Mouse (Mus musculus) embryonic facial prominence, embryonic 15.5 days (tissue): ENCODE data around the gene Rad51b. TPM values are rescaled to one million over a fixed set of nuclear protein-coding genes. Genes with fewer than 3 reads are reported as not detected.
A peak's percentile ranks its signal among the peaks of the same experiment; 100 is the strongest.

Source experiments
- ATAC-seq: fragments of 200-750 bp; cut with Nextera tagmentation; 2 replicates; pipeline ENCODE4 v1.8.0; 2017; ENCODE audit warnings: low read depth, moderate TSS enrichment; ENCODE audit not compliant: insufficient number of reproducible peaks, low FRiP score, low TSS enrichment
- H3K27ac ChIP-seq: fragments of 300-500 bp; sonication (generic); replicated peaks from 2 replicates; pipeline ENCODE4 v1.5.1; 2015; ENCODE audit warnings: mild to moderate bottlenecking, inconsistent platforms
- H3K27me3 ChIP-seq: fragments of 300-500 bp; sonication (generic); 2 replicates; pipeline ENCODE4 v1.6.1; 2015; ENCODE audit warnings: inconsistent platforms
- H3K36me3 ChIP-seq: fragments of 300-500 bp; sonication (generic); 2 replicates; pipeline ENCODE4 v1.6.1; 2015; ENCODE audit warnings: mild to moderate bottlenecking, inconsistent platforms
- H3K4me1 ChIP-seq: fragments of 300-500 bp; sonication (generic); 2 replicates; pipeline ENCODE4 v1.6.1; 2015; ENCODE audit warnings: inconsistent platforms
- H3K4me2 ChIP-seq: fragments of 300-500 bp; sonication (generic); replicated peaks from 2 replicates; pipeline ENCODE4 v1.6.1; 2015; ENCODE audit warnings: mild to moderate bottlenecking, inconsistent platforms
- H3K4me3 ChIP-seq: fragments of 300-500 bp; sonication (generic); replicated peaks from 2 replicates; pipeline ENCODE4 v1.5.1; 2015; ENCODE audit warnings: mild to moderate bottlenecking, inconsistent platforms
- H3K9ac ChIP-seq: fragments of 300-500 bp; sonication (generic); 2 replicates; pipeline ENCODE4 v1.6.1; 2015; ENCODE audit warnings: inconsistent platforms
- H3K9me3 ChIP-seq: fragments of 300-500 bp; sonication (generic); replicated peaks from 2 replicates; pipeline ENCODE4 v1.6.1; 2016; ENCODE audit warnings: inconsistent platforms
- WGBS: fragments of 180-500 bp; shearing (Covaris S2); methylation state at CpG from one replicate; pipeline ENCODE4 v1.1.7; 2015; 5-methylcytosine and 5-hydroxymethylcytosine counted together
- polyA plus RNA-seq: library from polyadenylated mRNA; unstranded; fragments of >200 nt; fragmentation: Nextera tagmentation; extraction: Ambion mirVana; gene quantifications from 2 replicates; pipeline ENCODE4 v1.2.1, GENCODE M21; 2015

The Rad51b gene
- polyA plus RNA-seq, 1 experiment from 2014 or later = 7.3 TPM

DNA sequence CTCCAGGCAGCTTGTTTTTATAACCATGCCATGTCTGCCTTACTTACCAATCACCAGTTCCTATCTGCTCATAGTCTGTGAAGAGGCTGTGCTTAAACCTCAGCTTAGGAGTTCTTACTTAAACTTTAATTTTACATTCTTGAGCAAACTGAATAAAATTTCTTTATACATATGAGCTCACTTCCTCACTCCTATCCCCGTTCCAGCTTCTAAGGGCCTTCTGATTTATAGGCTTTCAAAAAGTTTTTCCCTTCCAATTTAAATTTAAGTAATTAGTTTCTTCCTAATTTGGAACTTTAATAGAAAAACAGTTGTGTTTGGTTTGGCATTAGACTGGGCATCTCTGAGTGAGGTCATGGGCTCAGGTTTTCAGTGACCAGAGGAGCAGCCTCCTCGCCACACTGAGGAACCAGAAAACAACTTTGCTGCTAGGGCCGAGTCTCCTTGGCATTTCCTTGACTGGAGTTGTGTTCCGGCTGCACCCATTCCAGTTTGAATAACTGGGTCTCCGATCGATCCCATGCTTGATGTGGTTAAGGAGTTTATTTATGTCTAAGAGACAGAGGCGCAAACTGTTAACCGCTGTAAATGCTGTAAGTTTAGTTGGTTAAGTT is 115.9 kb downstream of the Rad51b start:
- Histone ChIP-seq H3K27ac (0 out of 2 replicates have a peak overlapping the region, but pooled peaks have one; percentile 41), H3K27me3 (no peaks in the 10 kb centered on the region)

DNA sequence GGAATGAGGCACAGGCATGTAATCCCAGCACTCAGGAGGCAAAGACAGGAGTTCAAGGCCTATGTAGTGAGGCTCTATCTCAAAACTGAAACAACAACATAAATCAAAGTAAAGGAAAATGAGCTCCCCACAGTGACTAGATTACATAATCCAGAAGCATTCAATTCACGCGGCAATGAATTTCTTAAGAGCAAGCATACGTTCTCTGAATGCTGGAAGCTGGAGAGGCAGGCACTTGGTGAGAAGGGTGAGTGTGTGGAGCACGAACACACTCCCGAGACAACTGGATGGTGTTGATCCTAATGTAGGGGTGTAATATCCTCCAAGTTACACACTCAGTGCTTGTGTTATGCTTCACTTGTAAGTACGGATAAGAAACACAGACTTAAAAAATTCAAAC is 120.3 kb downstream of the Rad51b start:
- peak overlapping the region; percentile 44 for H3K27ac ChIP-seq
- WGBS = 64% methylated on average over 6 of the region's 6 CpGs
- no peaks in the 10 kb centered on the region for H3K36me3 ChIP-seq
- H3K9me3 ChIP-seq = no peaks in the 10 kb centered on the region
- no peak for ATAC-seq
- H3K4me2 ChIP-seq = no peak overlapping the region
- no peak overlapping the region for H3K9ac ChIP-seq
- H3K27me3 ChIP-seq = no peaks in the 10 kb centered on the region
- no peaks in the 10 kb centered on the region for H3K4me1 ChIP-seq
- H3K4me3 ChIP-seq = no peak overlapping the region

More for the DNA sequence above, 115.9 kb downstream of the Rad51b start:
- Histone ChIP-seq H3K9ac (no peak overlapping the region), H3K9me3 (no peaks in the 10 kb centered on the region), H3K36me3 (no peaks in the 10 kb centered on the region), H3K4me3 (no peak overlapping the region), H3K4me2 (no peak overlapping the region), H3K4me1 (no peaks in the 10 kb centered on the region)
- 76% methylated on average over 8 of the region's 8 CpGs for WGBS
- ATAC-seq = no peak

DNA sequence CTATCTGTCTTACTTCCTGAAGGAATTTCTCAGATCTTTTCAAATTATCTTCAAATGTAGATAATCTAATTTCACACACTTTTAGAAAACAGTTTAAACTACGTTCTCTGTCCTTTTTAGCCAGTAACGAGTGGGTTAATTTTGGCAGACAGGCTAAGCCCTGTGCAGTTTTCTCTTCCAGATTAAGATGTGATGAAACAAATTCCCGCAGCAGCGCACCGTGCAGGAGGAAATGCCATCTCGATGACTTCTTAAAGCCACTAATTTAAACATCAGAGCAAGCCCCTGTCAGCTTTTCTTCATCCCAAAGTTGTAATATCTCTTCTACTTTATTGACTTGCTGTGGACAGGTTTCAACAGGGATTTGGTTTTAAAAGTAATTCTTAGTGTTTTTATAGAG is 123.5 kb downstream of the Rad51b start:
- 9% methylated on average over 6 of the region's 6 CpGs for WGBS

DNA sequence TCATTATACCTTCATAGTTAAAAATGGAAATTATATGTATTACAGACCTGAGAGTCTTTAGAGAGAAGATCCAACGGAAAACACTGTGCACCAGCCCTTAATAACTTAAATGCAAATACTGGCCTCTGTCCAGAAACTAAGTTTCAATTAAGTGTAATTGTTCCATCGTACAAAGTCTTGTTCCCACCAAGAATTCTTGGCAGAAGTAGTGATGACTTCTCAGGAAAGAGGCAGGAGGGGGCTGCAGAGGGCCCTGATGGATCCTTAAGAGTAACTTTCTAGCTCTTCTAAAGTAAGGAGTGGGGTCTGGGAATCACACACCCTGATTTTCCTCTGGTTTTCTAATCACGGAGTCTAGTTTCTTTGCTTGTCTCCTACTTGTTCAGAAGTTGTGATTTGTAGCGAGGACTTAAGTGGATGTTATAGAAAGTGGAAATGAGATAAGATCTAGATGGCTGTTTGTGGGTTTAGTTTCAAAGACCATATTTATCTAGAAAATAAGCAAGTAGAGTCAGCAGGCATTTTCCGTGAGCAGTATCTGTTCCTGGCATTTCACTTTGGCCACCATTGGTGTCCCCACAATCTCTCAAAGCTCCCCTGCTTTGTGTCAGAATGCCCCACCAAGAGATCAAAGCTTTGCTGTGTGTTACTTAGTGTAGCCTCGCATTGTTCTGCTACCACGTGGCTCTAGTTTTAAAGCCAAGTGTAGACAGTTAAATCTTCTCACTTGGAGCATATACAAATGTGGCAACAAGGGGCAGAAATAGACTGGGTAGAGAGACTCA is 132.6 kb downstream of the Rad51b start:
- no peaks in the 10 kb centered on the region for H3K9me3 ChIP-seq
- no peaks in the 10 kb centered on the region for H3K27me3 ChIP-seq
- H3K36me3 ChIP-seq = no peaks in the 10 kb centered on the region
- H3K4me2 ChIP-seq = no peak overlapping the region
- H3K4me3 ChIP-seq = no peak overlapping the region
- no peak overlapping the region for H3K9ac ChIP-seq
- peaks cover 28% of the 10 kb centered on the region for H3K4me1 ChIP-seq
- H3K27ac ChIP-seq = peak overlapping the region; percentile 89
- no peak; the same call in 1 of the 2 replicates for ATAC-seq
- 28% methylated on average over 7 of the region's 7 CpGs for WGBS

More for the DNA sequence above, 123.5 kb downstream of the Rad51b start:
- ATAC-seq = no peak
- H3K27ac ChIP-seq = 0 out of 2 replicates have a peak overlapping the region, but pooled peaks have one; percentile 28
- no peaks in the 10 kb centered on the region for H3K27me3 ChIP-seq
- no peaks in the 10 kb centered on the region for H3K36me3 ChIP-seq
- H3K4me3 ChIP-seq = no peak overlapping the region
- H3K4me1 ChIP-seq = no peaks in the 10 kb centered on the region
- H3K9me3 ChIP-seq = no peaks in the 10 kb centered on the region
- H3K4me2 ChIP-seq = no peak overlapping the region
- no peak overlapping the region for H3K9ac ChIP-seq

DNA sequence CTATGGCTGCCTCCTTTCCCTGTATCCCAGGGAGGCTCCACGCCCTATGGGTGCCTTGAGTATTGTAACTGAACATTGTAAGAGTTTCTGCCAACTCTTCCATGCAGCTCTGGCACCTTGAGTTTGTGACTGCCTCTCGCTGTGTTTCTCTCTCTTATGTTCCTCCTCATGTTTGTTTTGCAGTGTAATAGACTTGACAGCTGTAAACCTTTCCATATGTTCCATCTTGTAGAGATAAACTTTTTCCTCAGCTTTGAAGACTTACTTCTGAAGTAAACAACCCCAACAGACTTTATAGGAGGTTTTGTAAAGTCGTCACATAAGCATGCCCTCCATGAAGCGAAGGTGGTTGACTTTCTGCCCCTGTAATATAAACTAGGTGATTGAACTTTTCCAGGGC is 134.1 kb downstream of the Rad51b start:
- no peaks in the 10 kb centered on the region for H3K36me3 ChIP-seq
- WGBS = 40% methylated on average over 4 of the region's 4 CpGs
- H3K9me3 ChIP-seq = no peaks in the 10 kb centered on the region
- peak overlapping the region; percentile 73 for H3K27ac ChIP-seq
- H3K4me2 ChIP-seq = no peak overlapping the region
- peaks cover 30% of the 10 kb centered on the region for H3K4me1 ChIP-seq
- no peak overlapping the region for H3K4me3 ChIP-seq
- no peaks in the 10 kb centered on the region for H3K27me3 ChIP-seq
- no peak overlapping the region for H3K9ac ChIP-seq
- no peak for ATAC-seq

DNA sequence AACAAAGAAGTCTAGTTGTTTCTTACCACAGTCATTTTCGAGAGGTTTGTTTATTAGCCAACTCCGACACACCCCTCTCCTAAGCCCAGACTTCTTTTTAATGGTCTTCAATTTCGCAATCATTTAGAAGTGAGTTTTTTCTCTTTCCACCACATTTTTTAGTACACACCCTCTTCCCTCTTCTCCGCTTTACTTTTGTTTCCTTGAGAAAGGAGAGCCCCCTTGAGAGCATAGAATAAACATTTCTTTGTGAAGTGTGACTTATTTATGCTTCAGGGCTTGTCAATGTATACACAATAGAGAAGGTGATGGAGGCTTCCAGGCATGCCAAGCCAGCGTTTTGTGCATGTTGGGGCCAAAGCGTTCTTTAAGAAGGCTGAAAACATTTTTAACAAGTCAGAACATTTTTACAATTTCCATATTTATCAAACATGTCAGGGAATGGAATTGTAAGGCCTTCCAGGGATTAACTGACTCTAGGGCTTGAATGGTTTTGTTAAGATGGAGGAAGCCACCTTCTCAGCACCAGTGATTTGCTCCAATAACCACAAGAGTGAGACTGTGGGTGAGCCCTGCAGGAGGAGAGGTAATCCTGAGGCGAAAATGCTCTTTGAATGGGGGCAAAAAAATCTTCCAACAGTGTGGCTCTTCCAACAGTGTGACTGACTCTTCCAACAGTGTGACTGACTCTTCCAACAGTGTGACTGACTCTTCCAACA is 136.8 kb downstream of the Rad51b start:
- Histone ChIP-seq H3K9ac (no peak overlapping the region), H3K4me1 (peaks cover 37% of the 10 kb centered on the region)

DNA sequence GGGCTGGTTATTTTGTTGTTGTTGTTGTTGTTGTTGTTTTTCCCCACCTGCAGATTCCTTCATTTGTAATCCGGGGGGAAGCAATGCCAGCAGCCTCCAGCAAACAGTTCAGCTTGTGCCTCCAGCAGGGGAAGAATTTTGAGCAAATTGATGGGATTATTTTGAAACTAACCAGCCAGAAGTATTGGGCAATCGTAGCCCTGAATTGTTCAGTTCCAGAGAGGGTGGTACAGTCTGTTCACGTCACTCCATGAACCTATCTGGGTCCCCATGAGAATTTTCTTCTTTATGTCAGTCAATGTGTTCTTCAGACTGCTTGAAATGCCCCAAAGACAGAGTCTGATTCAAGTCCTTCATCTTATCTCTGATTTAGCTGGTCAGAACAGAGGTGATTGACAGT is 138.4 kb downstream of the Rad51b start:
- no peaks in the 10 kb centered on the region for H3K27me3 ChIP-seq
- H3K27ac ChIP-seq = 0 out of 2 replicates have a peak overlapping the region, but pooled peaks have one; percentile 85
- peaks cover 25% of the 10 kb centered on the region for H3K4me1 ChIP-seq
- no peak for ATAC-seq
- no peaks in the 10 kb centered on the region for H3K9me3 ChIP-seq
- 55% methylated on average over 3 of the region's 3 CpGs for WGBS
- no peaks in the 10 kb centered on the region for H3K36me3 ChIP-seq
- no peak overlapping the region for H3K4me3 ChIP-seq
- H3K4me2 ChIP-seq = no peak overlapping the region
- H3K9ac ChIP-seq = no peak overlapping the region

More for the DNA sequence above, 136.8 kb downstream of the Rad51b start:
- no peaks in the 10 kb centered on the region for H3K36me3 ChIP-seq
- peak; percentile 58; the same call in 1 of the 2 replicates for ATAC-seq
- WGBS = 38% methylated on average over 7 of the region's 7 CpGs
- peak overlapping the region; percentile 85 for H3K27ac ChIP-seq
- H3K4me3 ChIP-seq = no peak overlapping the region
- H3K27me3 ChIP-seq = no peaks in the 10 kb centered on the region
- no peak overlapping the region for H3K4me2 ChIP-seq
- H3K9me3 ChIP-seq = no peaks in the 10 kb centered on the region

DNA sequence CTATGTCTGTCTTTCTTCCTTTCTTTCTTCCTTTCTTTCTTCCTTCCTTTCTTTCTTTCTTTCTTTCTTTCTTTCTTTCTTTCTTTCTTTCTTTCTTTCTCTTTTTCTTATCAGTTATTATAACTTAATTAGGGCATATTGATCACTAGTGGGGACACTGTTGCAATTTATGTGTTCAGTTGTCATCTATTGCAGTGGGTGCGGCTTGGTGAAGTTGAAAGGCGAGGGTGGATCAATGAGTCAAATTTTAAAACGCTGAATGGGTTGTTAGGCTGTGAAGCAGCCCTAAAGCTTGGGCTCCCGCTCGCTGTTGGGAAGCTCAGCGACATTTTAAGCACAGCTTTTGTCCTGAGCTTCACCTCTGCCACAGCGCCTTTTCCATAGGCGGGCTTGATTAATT is 139.0 kb downstream of the Rad51b start:
- no peaks in the 10 kb centered on the region for H3K36me3 ChIP-seq
- no peaks in the 10 kb centered on the region for H3K9me3 ChIP-seq
- H3K9ac ChIP-seq = no peak overlapping the region
- H3K4me1 ChIP-seq = peaks cover 25% of the 10 kb centered on the region
- 83% methylated on average over 8 of the region's 8 CpGs for WGBS
- no peak overlapping the region for H3K4me2 ChIP-seq
- H3K4me3 ChIP-seq = no peak overlapping the region
- no peak for ATAC-seq
- no peak overlapping the region for H3K27ac ChIP-seq
- no peaks in the 10 kb centered on the region for H3K27me3 ChIP-seq

DNA sequence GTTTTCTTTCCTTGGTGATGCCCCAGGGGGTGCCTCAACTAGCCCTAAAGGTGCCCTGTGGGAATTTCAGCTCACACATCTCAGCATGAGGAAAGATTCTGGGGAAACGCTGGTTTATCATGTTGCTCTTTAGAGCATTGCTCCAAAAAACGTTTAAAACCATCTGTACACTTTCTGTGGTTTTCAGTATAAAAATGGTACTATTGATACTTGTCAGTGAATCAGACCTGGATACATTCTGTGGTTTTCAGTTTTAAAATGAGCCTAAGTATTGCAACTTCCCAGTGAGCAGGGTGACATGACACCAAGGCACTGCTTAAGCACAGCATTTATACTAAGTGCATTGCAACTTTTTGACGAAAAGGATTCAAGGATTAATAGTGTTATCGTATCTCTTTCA is 139.8 kb downstream of the Rad51b start:
- ATAC-seq = no peak
- no peak overlapping the region for H3K9ac ChIP-seq
- H3K27ac ChIP-seq = no peak overlapping the region
- H3K9me3 ChIP-seq = no peaks in the 10 kb centered on the region
- peaks cover 25% of the 10 kb centered on the region for H3K4me1 ChIP-seq
- no peak overlapping the region for H3K4me2 ChIP-seq
- no peak overlapping the region for H3K4me3 ChIP-seq
- H3K36me3 ChIP-seq = no peaks in the 10 kb centered on the region
- WGBS = 48% methylated on average over 4 of the region's 4 CpGs
- no peaks in the 10 kb centered on the region for H3K27me3 ChIP-seq

DNA sequence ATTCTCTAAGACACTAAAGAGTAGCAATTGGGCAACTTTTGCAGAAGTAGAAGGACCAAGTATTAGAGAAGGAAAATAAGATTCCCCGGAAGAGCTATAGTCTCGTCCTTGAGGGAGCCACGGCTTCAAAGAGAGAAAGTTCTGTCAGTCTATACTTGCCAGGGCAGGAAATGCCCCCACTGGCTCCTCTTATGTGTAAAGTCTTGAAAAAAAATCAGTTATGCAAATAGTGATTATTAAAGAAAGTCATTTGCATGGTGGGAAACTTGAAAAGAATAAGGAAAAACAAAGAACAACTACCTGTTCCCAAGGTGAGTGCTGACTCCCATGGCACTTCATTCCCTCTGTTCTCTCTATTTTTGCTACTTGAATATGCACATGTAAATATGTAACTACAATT is 140.5 kb downstream of the Rad51b start:
- whole genome bisulfite sequencing = 54% methylated on average over 3 of the region's 3 CpGs

DNA sequence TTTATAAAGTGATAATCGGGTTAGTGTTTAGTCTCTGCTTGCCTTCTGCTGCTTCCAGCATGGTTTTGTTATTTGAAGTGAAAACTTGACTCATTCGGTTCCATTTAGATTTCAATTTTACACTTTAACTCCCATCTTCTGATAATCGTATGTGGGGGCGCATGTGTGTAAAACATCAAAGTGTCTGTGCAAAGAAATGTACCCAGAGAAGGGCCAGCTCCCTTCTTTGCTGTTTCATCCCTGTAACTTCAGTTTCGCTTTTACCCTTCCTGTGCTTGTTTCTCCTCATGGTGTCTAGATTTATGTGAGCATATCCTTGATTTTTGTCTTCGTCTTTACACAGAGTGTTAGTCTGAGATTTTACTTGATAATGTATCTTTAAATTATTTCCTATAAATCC is 142.9 kb downstream of the Rad51b start:
- peaks cover 7% of the 10 kb centered on the region; the same call in 1 of the 2 replicates for H3K4me1 ChIP-seq
- H3K27me3 ChIP-seq = no peaks in the 10 kb centered on the region
- H3K36me3 ChIP-seq = no peaks in the 10 kb centered on the region
- no peak overlapping the region for H3K4me2 ChIP-seq
- H3K9me3 ChIP-seq = no peaks in the 10 kb centered on the region
- no peak overlapping the region for H3K4me3 ChIP-seq
- 75% methylated on average over 6 of the region's 6 CpGs for whole genome bisulfite sequencing
- no peak overlapping the region for H3K9ac ChIP-seq
- ATAC-seq = no peak
- no peak overlapping the region for H3K27ac ChIP-seq

More for the DNA sequence above, 140.5 kb downstream of the Rad51b start:
- ATAC-seq = no peak
- no peak overlapping the region for H3K9ac ChIP-seq
- no peaks in the 10 kb centered on the region for H3K36me3 ChIP-seq
- 0 out of 2 replicates have a peak overlapping the region, but pooled peaks have one; percentile 28 for H3K27ac ChIP-seq
- H3K9me3 ChIP-seq = no peaks in the 10 kb centered on the region
- H3K4me1 ChIP-seq = peaks cover 25% of the 10 kb centered on the region
- H3K27me3 ChIP-seq = no peaks in the 10 kb centered on the region
- H3K4me3 ChIP-seq = no peak overlapping the region
- no peak overlapping the region for H3K4me2 ChIP-seq
